Mouse (Mus musculus) left cerebral cortex, postnatal 25 days (tissue): ENCODE data around the gene Nkx2-3. TPM values are rescaled to one million over a fixed set of nuclear protein-coding genes. Genes with fewer than 3 reads are reported as not detected.

ENCODE experiments used
- DNase-seq, 2 experiments: peaks; one replicate each; pipeline ENCODE4 v3.0.0; 2022; ENCODE audit warnings: low spot score in 2 of 2, mixed read lengths in 1 of 2
- intact Hi-C: fragments of 180-260 bp; cut with DNase I; formaldehyde crosslinking; loops from one replicate; pipeline ENCODE4 v1.15.1; 2025
- total RNA-seq, 2 experiments: library from RNA; stranded (reverse); gene quantifications; 2 replicates each; pipeline ENCODE4 v1.2.3; 2021

Nkx2-3 gene
- total RNA-seq, 2 experiments from 2014 or later, result not detected

DNA sequence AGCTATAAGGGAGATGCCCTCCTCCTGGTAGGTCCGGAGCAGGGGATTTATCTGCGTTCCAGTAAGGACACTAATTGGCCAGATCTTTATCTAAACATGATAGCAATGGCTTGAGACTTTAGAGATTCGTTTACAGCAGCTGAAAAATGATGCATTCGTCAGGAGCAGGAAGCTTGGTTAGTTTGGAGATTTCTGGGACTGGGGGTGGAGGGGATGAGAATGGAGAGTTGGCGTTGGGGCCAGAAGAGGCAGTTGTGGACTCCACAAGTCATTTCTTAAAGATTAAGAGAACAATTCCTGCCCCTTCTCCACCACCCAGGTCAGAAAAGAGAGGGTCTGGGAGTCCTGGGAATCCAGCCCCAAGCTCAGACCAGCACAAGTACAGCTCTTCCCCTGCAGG, 8.6 kb upstream of the Nkx2-3 start:
- intact Hi-C loops, result loop anchor here (10.0 kb wide), 1 partner anchor 1071 kb away; no protein-coding TSS in a partner anchor
- DNase-seq, result no peak

GRCm38 (mm10) chr19:43604492-43605120, 7.5 kb upstream of the Nkx2-3 start:
- no peak for DNase-seq
- intact Hi-C loops, result loop anchor here (5.0 to 10.0 kb wide), 3 partner anchors 1070 to 1548 kb away; partner anchors contain the start of gene Tlx1

DNA sequence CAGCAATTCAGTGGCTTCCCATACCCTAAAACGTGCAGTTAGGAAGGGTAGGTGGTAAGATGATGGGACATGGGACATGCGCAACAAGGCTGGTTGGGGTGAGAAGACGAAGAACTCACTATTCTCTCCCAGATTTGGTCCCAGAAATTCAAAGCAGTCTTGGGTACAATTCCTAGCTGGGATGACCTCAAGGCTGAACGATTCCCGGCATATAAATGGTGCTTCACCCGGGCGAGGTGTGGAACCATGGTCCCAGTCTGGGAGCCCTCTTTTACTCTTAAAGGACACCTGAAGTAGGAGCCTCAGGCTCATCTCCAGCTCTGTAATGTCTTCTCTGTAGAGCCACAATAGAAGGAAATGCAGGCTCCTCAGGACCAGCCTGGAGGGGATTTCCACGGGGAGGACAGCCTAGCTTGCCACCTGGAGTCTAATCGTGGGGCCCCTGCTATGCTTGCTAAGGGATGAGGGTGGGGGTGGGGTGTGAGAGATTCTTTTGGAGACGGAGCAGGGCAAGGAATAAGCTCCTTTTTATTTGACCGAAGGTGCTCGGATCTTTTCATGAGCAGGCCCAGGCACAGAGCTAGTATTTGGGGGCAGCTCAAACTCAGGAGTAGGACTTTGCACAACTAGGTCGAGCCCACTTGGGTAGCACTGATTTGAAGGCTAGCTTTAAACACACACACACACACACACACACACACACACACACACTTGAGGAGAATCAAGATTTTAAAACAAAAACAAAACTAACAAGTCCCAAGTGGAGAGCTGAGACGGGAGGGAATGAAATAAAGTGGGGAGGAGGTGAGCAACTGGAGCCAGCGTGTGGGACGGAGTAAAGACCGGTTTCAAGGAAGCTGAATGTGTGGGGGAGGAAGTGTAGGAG, 6.2 kb upstream of the Nkx2-3 start:
- DNase-seq, result no peak
- intact Hi-C loops, result loop anchor here (5.0 to 10.0 kb wide), 3 partner anchors 1069 to 1546 kb away; partner anchors contain the start of gene Tlx1

GRCm38 (mm10) chr19:43606552-43607530, 5.3 kb upstream of the Nkx2-3 start:
- DNase-seq, result no peak
- intact Hi-C loops, result loop anchor here (5.0 to 10.0 kb wide), 3 partner anchors 1068 to 1545 kb away; partner anchors contain the start of gene Tlx1

DNA sequence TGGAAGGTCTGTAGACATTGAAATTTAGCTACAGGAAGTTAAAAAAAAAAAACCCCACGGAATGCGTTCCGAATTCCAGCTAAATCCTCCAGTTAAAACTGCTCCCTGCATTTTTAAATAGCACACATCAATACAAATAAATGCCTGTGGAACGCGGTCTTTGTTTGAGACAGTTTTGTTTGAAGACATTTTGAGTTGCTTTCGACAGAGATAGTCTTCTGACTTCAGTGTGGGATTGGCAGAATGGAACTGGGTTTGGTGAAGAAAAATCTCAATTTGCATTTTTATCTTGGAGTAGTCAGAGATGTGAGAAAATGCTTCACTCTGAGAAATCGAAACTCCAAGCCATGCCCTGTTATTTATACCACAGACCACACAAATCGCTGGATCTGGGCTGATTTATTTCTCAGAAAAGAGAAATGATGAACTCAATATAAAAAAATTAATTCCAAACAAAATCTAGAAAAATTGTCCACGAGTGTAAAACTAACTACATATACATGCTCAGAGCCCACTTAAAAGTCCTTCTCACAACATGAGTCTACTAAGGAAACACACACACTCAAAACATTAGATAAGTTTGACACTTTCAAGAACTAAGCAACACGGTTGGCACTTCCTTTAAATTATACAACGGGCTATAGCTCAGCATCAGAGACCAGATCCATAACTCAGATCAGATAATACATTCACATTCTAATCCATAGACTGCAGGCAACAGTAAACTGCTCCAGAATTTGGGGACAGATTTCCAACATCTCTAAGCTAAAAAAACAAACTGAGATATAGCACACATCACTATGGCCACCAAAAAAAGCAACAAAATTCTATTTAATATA, 4.1 kb upstream of the Nkx2-3 start:
- intact Hi-C loops, result loop anchor here (5.0 to 10.0 kb wide), 3 partner anchors 1067 to 1544 kb away; partner anchors contain the start of gene Tlx1
- DNase-seq, result peak in 1 of 2 experiments; percentile 26

DNA sequence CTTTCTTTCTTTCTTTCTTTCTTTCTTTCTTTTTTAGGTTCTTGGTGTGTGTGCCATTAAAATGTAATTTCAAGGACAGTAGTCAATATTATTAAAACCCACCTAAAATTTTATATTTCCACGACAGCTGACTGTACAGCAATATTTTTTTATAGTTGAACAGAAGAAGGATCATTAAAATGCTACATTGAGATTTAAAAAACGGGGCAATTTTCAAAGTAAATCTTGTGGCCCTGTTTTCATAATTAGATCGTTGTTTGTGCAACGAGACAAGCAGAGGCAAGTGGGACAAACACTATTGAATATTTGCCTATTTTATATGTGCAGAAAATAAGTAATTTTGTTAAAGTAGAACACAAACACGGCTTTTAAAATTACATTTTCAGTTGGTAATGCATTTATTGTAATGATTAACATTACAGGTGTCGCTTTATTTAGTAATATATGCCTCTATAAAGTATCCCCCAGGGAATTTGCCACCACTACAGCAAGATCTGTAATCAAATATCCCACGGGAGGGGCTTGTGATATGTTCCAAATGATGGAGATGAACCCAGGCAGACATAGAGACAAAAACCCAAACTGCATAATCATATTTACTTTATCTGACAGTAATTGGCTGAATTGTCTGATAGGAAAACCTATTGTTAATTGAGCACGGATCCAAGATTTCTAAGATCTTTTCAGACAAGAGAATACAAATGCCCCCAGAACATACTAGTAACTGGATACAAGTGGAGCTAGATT, 3.2 kb upstream of the Nkx2-3 start:
- intact Hi-C loops, result loop anchor here (5.0 to 10.0 kb wide), 3 partner anchors 1066 to 1543 kb away; partner anchors contain the start of gene Tlx1
- DNase-seq, result no peak

DNA sequence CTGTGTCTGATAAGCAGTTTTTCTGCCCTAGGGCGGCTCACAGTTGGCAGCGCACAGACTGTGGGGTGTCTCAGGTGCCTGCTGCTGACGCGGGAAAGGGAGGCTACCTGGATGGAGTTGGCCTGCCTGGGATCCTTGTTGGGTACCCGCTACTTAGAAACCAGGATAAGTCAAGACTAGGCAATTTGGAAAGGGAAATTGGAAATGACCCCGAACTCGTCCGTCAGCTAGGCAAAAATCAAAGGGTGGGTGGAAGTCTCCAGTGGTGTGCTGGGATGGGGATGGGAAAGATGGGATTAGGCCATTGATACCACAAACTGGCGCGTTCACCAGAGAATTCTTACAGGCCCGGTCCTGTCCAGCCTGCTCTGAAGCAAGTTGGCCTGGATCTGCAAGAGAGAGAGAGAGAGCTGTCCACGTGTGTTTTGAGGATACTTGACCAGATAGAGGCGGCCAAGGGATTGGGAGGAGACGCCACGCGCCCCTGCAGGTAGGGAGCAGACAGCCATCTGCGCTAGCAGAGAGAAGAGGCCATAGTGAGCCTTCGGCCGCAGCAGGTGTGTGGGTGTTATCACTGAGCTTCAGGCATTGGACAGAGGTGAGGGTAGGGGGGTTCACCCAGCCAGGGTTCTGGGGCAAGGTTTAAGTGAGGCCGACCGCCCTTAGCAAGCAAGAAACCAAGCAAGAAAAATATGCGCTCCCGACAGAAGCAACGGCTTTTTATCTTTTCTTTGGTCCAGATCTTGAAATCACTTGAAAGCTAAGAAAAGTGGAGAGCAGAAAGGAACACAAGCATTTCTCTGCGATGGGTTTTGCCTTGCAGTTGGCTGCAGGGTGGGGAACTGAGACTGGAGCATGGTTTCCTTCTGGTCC, 2.4 kb upstream of the Nkx2-3 start:
- intact Hi-C loops, result loop anchor here (5.0 to 10.0 kb wide), 7 partner anchors 225 to 1623 kb away; partner anchors contain the start of genes Hpse2 and Tlx1

GRCm38 (mm10) chr19:43610341-43610848, 1.7 kb upstream of the Nkx2-3 start:
- no peak for DNase-seq
- intact Hi-C loops, result loop anchor here (5.0 to 10.0 kb wide), 4 partner anchors 226 to 1622 kb away; partner anchors contain the start of gene Hpse2

More for the DNA sequence above, 2.4 kb upstream of the Nkx2-3 start:
- no peak for DNase-seq

DNA sequence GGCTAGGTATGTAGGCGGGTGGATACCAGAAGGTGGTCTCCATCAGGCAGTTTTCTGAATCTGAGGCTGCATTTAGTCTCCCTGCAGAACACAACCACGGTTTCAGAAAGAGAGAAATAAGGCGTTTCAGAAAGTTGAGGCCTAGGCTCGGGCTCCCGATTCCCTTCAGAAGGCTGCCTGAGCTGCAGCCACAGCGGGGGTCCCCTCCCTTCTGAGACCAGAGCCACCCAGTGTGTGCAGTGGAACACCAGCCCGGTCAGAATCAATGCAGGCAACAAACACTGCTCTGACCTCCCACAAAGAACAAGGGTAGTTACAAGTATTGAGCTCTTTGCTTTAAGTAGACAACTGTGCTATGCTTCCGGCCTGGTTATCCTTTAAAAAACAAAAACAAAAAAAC, 1.0 kb upstream of the Nkx2-3 start:
- intact Hi-C loops, result loop anchor here (5.0 to 10.0 kb wide), 4 partner anchors 226 to 1621 kb away; partner anchors contain the start of gene Hpse2
- no peak for DNase-seq

DNA sequence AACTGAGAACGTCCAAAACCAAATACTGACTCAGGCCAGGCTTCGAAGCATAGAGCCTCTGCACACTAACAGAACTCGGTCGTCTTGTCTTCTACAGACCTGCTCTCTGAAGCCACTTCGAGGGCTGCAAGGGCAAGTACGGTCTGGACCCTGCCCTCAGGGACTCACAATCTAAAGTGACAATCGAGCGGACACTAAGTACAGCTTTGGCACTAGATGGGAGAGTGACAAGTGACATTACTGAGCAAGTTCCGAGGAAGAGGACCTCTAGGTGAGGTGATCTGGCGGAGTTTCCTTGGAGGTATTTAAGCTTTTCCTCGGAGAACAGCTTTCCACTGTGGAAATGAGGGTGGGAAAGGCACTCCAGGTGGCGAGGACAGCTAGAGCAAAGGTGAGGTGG, 564 bp upstream of the Nkx2-3 start:
- intact Hi-C loops, result loop anchor here (5.0 to 10.0 kb wide), 4 partner anchors 227 to 1621 kb away; partner anchors contain the start of gene Hpse2
- no peak for DNase-seq

DNA sequence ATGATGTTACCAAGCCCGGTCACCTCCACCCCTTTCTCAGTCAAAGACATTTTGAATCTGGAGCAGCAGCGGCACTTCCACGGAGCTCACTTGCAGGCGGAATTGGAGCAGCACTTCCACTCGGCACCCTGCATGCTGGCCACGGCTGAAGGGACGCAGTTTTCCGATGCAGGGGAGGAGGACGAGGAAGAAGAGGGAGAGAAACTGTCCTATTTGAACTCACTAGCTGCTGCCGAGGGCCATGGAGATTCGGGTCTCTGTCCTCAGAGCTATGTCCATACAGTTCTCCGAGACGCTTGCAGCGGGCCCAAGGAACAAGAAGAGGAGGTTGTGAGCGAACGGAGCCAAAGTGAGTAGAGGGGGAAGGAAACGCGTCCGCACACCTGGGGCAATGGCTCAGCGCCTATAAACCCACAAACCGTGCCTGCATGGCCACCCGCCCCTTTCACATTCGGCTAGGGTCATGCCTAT, 411 bp downstream of the Nkx2-3 start:
- intact Hi-C loops, result loop anchor here (5.0 to 10.0 kb wide), 4 partner anchors 228 to 1620 kb away; partner anchors contain the start of gene Hpse2
- no peak for DNase-seq

GRCm38 (mm10) chr19:43613293-43614130, 1.4 kb downstream of the Nkx2-3 start:
- intact Hi-C loops, result loop anchor here (5.0 to 10.0 kb wide), 4 partner anchors 229 to 1619 kb away; partner anchors contain the start of gene Hpse2

GRCm38 (mm10) chr19:43614341-43615073, 2.4 kb downstream of the Nkx2-3 start:
- no peak for DNase-seq
- intact Hi-C loops, result loop anchor here (5.0 to 10.0 kb wide), 4 partner anchors 230 to 1618 kb away; partner anchors contain the start of gene Hpse2

More at GRCm38 (mm10) chr19:43613293-43614130, 1.4 kb downstream of the Nkx2-3 start:
- DNase-seq, result no peak

DNA sequence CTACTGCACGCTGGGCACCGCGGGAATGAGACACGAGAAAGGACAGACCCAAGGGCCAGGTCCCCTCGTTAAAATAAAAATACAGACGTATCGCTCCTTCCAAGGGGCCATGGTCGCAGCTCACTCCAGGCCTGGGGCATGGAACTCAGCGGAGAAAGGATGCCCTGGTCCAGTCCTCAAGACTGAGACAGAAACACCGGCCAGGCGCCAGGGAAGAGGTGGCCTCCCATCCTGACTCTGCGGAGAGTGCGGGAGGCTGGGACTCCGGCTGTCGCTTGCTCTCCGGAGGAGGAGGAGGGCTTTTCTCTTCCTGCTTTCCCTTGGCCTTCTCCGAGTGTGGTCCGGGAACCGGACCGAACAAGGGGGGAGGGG, 2.9 kb downstream of the Nkx2-3 start:
- intact Hi-C loops, result loop anchor here (10.0 kb wide), 2 partner anchors 230 to 900 kb away; partner anchors contain the start of gene Hpse2
- no peak for DNase-seq
